Mouse (Mus musculus): ENCODE data around the gene Add2. TPM values are rescaled to one million over a fixed set of nuclear protein-coding genes. Genes with fewer than 3 reads are reported as not detected.

Add2 gene
- polyA plus RNA-seq, 1 experiment from 2014 or later, result 94.7 TPM

GRCm38 (mm10) chr6:86153436-86153990 is 125.0 kb downstream of the Add2 start:
- no peak for ATAC-seq (ENCODE audit: low read depth)
- H3K36me3 ChIP-seq (ENCODE audit: control insufficient read depth, insufficient read depth, low read length), result no peaks in the 10 kb centered on the region

GRCm38 (mm10) chr6:86154006-86154405 is 125.5 kb downstream of the Add2 start:
- Histone ChIP-seq H3K36me3 (ENCODE audit: control insufficient read depth, insufficient read depth, low read length) (no peaks in the 10 kb centered on the region), H3K4me2 (ENCODE audit: low read depth, low read length) (no peak overlapping the region), H3K4me1 (ENCODE audit: control insufficient read depth, insufficient read depth, low read length) (no peaks in the 10 kb centered on the region), H3K9me3 (ENCODE audit: control insufficient read depth, low read length) (no peaks in the 10 kb centered on the region), H3K27me3 (ENCODE audit: control insufficient read depth, insufficient read depth, low read length) (no peaks in the 10 kb centered on the region), H3K27ac (ENCODE audit: low read depth, low read length) (no peak overlapping the region), H3K9ac (replicated peaks; ENCODE audit: low read depth, low read length) (no peak overlapping the region), H3K4me3 (ENCODE audit: low read depth, low read length) (no peak overlapping the region)
- WGBS, result 89% methylated on average over 5 of the region's 5 CpGs
- ATAC-seq (ENCODE audit: low read depth), result no peak

More at GRCm38 (mm10) chr6:86153436-86153990, 125.0 kb downstream of the Add2 start:
- no peak overlapping the region for H3K4me2 ChIP-seq (ENCODE audit: low read depth, low read length)
- no peak overlapping the region for H3K4me3 ChIP-seq (ENCODE audit: low read depth, low read length)
- H3K27ac ChIP-seq (ENCODE audit: low read depth, low read length), result no peak overlapping the region
- 73% methylated on average over 8 of the region's 8 CpGs for WGBS
- no peaks in the 10 kb centered on the region for H3K9me3 ChIP-seq (ENCODE audit: control insufficient read depth, low read length)
- H3K27me3 ChIP-seq (ENCODE audit: control insufficient read depth, insufficient read depth, low read length), result no peaks in the 10 kb centered on the region
- H3K4me1 ChIP-seq (ENCODE audit: control insufficient read depth, insufficient read depth, low read length), result no peaks in the 10 kb centered on the region
- no peak overlapping the region for H3K9ac ChIP-seq (replicated peaks; ENCODE audit: low read depth, low read length)

DNA sequence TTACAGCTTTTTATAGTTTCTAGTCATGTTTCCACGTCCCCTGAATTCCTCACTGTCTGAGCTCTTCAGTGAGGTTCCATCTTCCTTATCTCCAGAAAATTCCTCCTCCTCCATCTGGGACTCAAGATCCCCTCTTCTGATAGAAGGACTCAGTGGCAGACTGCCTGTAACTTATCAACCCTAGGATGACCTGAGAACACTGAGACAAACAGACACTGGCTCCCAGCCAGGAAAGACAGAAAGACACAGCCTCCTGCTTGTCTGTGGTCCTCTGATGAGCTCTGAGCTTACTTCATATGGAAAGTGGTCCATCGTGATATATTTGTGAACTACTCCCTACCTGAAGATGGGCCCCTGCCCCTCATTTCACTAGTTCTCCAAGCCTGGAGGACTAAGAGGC is 126.0 kb downstream of the Add2 start:
- ATAC-seq (ENCODE audit: low read depth), result no peak
- WGBS, result 81% methylated on average over 2 of the region's 2 CpGs

GRCm38 (mm10) chr6:86157253-86158234 is 129.1 kb downstream of the Add2 start:
- Histone ChIP-seq H3K27me3 (ENCODE audit: control insufficient read depth, insufficient read depth, low read length) (no peaks in the 10 kb centered on the region), H3K9ac (replicated peaks; ENCODE audit: low read depth, low read length) (no peak overlapping the region), H3K4me1 (ENCODE audit: control insufficient read depth, insufficient read depth, low read length) (no peaks in the 10 kb centered on the region), H3K4me2 (ENCODE audit: low read depth, low read length) (no peak overlapping the region), H3K27ac (ENCODE audit: low read depth, low read length) (no peak overlapping the region), H3K4me3 (ENCODE audit: low read depth, low read length) (no peak overlapping the region), H3K36me3 (ENCODE audit: control insufficient read depth, insufficient read depth, low read length) (no peaks in the 10 kb centered on the region), H3K9me3 (ENCODE audit: control insufficient read depth, low read length) (no peaks in the 10 kb centered on the region)
- 66% methylated on average over 17 of the region's 17 CpGs for WGBS
- ATAC-seq (ENCODE audit: low read depth), result no peak; the same call in 1 of the 2 replicates

More for the DNA sequence above, 126.0 kb downstream of the Add2 start:
- Histone ChIP-seq H3K9me3 (ENCODE audit: control insufficient read depth, low read length) (no peaks in the 10 kb centered on the region), H3K27ac (ENCODE audit: low read depth, low read length) (no peak overlapping the region), H3K36me3 (ENCODE audit: control insufficient read depth, insufficient read depth, low read length) (no peaks in the 10 kb centered on the region), H3K4me1 (ENCODE audit: control insufficient read depth, insufficient read depth, low read length) (no peaks in the 10 kb centered on the region), H3K27me3 (ENCODE audit: control insufficient read depth, insufficient read depth, low read length) (no peaks in the 10 kb centered on the region), H3K4me2 (ENCODE audit: low read depth, low read length) (no peak overlapping the region), H3K9ac (replicated peaks; ENCODE audit: low read depth, low read length) (no peak overlapping the region), H3K4me3 (ENCODE audit: low read depth, low read length) (no peak overlapping the region)

- no peaks in the 10 kb centered on the region for H3K27me3 ChIP-seq (ENCODE audit: control insufficient read depth, insufficient read depth, low read length)
- H3K27ac ChIP-seq (ENCODE audit: low read depth, low read length), result no peak overlapping the region
- no peak overlapping the region for H3K4me2 ChIP-seq (ENCODE audit: low read depth, low read length)
- H3K9me3 ChIP-seq (ENCODE audit: control insufficient read depth, low read length), result no peaks in the 10 kb centered on the region
- no peaks in the 10 kb centered on the region for H3K36me3 ChIP-seq (ENCODE audit: control insufficient read depth, insufficient read depth, low read length)
- H3K4me1 ChIP-seq (ENCODE audit: control insufficient read depth, insufficient read depth, low read length), result no peaks in the 10 kb centered on the region
- no peak overlapping the region for H3K9ac ChIP-seq (replicated peaks; ENCODE audit: low read depth, low read length)
- ATAC-seq (ENCODE audit: low read depth), result no peak
- 60% methylated on average over 3 of the region's 3 CpGs for WGBS
- no peak overlapping the region for H3K4me3 ChIP-seq (ENCODE audit: low read depth, low read length)
Observed at GRCm38 (mm10) chr6:86160878-86161277, 132.4 kb downstream of the Add2 start.

GRCm38 (mm10) chr6:86161586-86161985 is 133.1 kb downstream of the Add2 start:
- no peak overlapping the region for H3K9ac ChIP-seq (replicated peaks; ENCODE audit: low read depth, low read length)
- 50% methylated on average over 7 of the region's 7 CpGs for whole genome bisulfite sequencing
- no peaks in the 10 kb centered on the region for H3K9me3 ChIP-seq (ENCODE audit: control insufficient read depth, low read length)
- no peak overlapping the region for H3K4me2 ChIP-seq (ENCODE audit: low read depth, low read length)
- ATAC-seq (ENCODE audit: low read depth), result no peak
- no peak overlapping the region for H3K4me3 ChIP-seq (ENCODE audit: low read depth, low read length)
- H3K4me1 ChIP-seq (ENCODE audit: control insufficient read depth, insufficient read depth, low read length), result no peaks in the 10 kb centered on the region
- H3K27me3 ChIP-seq (ENCODE audit: control insufficient read depth, insufficient read depth, low read length), result no peaks in the 10 kb centered on the region
- H3K27ac ChIP-seq (ENCODE audit: low read depth, low read length), result no peak overlapping the region
- H3K36me3 ChIP-seq (ENCODE audit: control insufficient read depth, insufficient read depth, low read length), result no peaks in the 10 kb centered on the region

GRCm38 (mm10) chr6:86164028-86164427 is 135.5 kb downstream of the Add2 start:
- no peaks in the 10 kb centered on the region for H3K9me3 ChIP-seq (ENCODE audit: control insufficient read depth, low read length)
- H3K27me3 ChIP-seq (ENCODE audit: control insufficient read depth, insufficient read depth, low read length), result no peaks in the 10 kb centered on the region
- H3K36me3 ChIP-seq (ENCODE audit: control insufficient read depth, insufficient read depth, low read length), result no peaks in the 10 kb centered on the region
- ATAC-seq (ENCODE audit: low read depth), result no peak
- H3K4me1 ChIP-seq (ENCODE audit: control insufficient read depth, insufficient read depth, low read length), result no peaks in the 10 kb centered on the region
- no peak overlapping the region for H3K4me3 ChIP-seq (ENCODE audit: low read depth, low read length)
- 41% methylated on average over 3 of the region's 3 CpGs for WGBS
- no peak overlapping the region for H3K4me2 ChIP-seq (ENCODE audit: low read depth, low read length)
- no peak overlapping the region for H3K9ac ChIP-seq (replicated peaks; ENCODE audit: low read depth, low read length)
- H3K27ac ChIP-seq (ENCODE audit: low read depth, low read length), result no peak overlapping the region

DNA sequence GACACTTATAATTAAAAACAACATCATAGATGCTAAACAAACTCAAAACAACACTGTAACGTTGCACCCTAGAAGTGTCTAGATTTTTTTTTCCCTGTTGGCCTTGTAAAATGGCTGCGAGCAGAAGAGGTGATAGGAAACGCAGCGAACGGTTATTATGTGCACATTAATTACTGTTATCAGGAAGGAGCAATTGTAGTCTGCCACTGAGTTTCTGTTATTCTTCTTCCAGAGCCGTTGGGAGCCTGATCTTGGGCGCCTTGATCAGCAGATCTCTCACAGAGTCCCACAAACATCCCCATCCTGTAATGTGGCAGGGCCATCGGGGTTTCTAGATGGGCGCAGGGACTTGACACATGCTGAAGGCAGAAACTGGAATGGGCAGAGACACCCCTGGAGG is 137.9 kb downstream of the Add2 start:
- 76% methylated on average over 9 of the region's 9 CpGs for WGBS
- no peaks in the 10 kb centered on the region for H3K4me1 ChIP-seq (ENCODE audit: control insufficient read depth, insufficient read depth, low read length)
- no peak for ATAC-seq (ENCODE audit: low read depth)
- H3K9me3 ChIP-seq (ENCODE audit: control insufficient read depth, low read length), result no peaks in the 10 kb centered on the region
- no peak overlapping the region for H3K4me2 ChIP-seq (ENCODE audit: low read depth, low read length)
- H3K9ac ChIP-seq (replicated peaks; ENCODE audit: low read depth, low read length), result no peak overlapping the region
- no peaks in the 10 kb centered on the region for H3K27me3 ChIP-seq (ENCODE audit: control insufficient read depth, insufficient read depth, low read length)
- no peak overlapping the region for H3K27ac ChIP-seq (ENCODE audit: low read depth, low read length)
- H3K36me3 ChIP-seq (ENCODE audit: control insufficient read depth, insufficient read depth, low read length), result no peaks in the 10 kb centered on the region
- H3K4me3 ChIP-seq (ENCODE audit: low read depth, low read length), result no peak overlapping the region

GRCm38 (mm10) chr6:86167851-86168250 is 139.4 kb downstream of the Add2 start:
- H3K36me3 ChIP-seq (ENCODE audit: control insufficient read depth, insufficient read depth, low read length), result no peaks in the 10 kb centered on the region
- no peaks in the 10 kb centered on the region for H3K4me1 ChIP-seq (ENCODE audit: control insufficient read depth, insufficient read depth, low read length)
- no peaks in the 10 kb centered on the region for H3K9me3 ChIP-seq (ENCODE audit: control insufficient read depth, low read length)
- H3K9ac ChIP-seq (replicated peaks; ENCODE audit: low read depth, low read length), result no peak overlapping the region
- WGBS, result 83% methylated on average over 5 of the region's 5 CpGs
- no peaks in the 10 kb centered on the region for H3K27me3 ChIP-seq (ENCODE audit: control insufficient read depth, insufficient read depth, low read length)
- no peak overlapping the region for H3K4me3 ChIP-seq (ENCODE audit: low read depth, low read length)
- no peak overlapping the region for H3K4me2 ChIP-seq (ENCODE audit: low read depth, low read length)
- ATAC-seq (ENCODE audit: low read depth), result no peak
- no peak overlapping the region for H3K27ac ChIP-seq (ENCODE audit: low read depth, low read length)

Measured in neural tube, embryonic 14.5 days (tissue).